18 mouse cellular contexts compared by ENCODE assay signal in the genomic region with DNA sequence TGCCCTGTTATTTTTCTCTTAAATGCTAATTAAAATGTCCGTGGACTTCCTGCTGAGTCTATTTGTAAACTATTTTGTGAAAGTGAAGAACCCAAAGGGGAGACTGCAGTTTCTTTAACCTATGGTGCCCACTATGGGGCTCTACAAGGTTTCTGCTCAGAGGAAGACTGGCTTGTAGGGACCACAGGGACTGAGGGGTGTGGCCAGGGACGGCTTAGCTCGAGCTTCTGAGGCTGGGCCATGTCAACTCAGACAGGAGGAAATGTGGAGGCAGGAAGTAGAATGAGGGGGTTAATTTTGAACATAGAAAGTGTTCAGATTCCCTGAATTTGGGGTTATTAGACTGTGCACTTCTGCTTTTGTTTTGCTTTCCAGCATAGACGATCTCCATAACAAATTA.
DNase-seq lines count a peak whose midpoint lies in the region; ATAC-seq and TF ChIP-seq lines count a peak whose summit lies in the region.
"Had no signal": no experiment of that assay in that cellular context is flagged by ENCODE, and none has a peak within 500 bp of the region (broad histone marks: within the 10 kb centered on the region; RNA-seq: fewer than 3 reads in every experiment).

No protein-coding gene starts in this region.

- no peak overlapping the region for H3K27ac ChIP-seq in kidney, adult 2 months (ENCODE audit: insufficient read depth, low read depth, low read length)
- H3K27ac ChIP-seq: forebrain, embryonic 13.5 days; hindbrain, postnatal 0 days; liver, embryonic 13.5 days had no signal

- intact Hi-C loops in heart, postnatal 14 days (cut with DNase I) = no loop called here
- intact Hi-C loops in left cerebral cortex, postnatal 4 days (cut with DNase I) = no loop called here

- peak; percentile 45 for DNase-seq in heart, adult 11 months
- DNase-seq in heart, postnatal 14 days = no peak
- DNase-seq in kidney, postnatal 4 days = peak; percentile 26 to 48
- no peak for DNase-seq in kidney, adult 2 months
- DNase-seq in left cerebral cortex, postnatal 4 days = no peak
- DNase-seq in thymus, postnatal 14 days = no peak
- DNase-seq: adrenal gland, postnatal 25 days; cerebellum, adult 9-11 months; liver, embryonic 13.5 days; lung, adult 2 months; lung, postnatal 36 days; thymus, postnatal 36 days had no signal

- TF ChIP-seq POLR2A in kidney, adult 2 months (IDR thresholded peaks at IDR 0.05; ENCODE audit: low read depth, low read length) = no peak

- no peaks in the 10 kb centered on the region for H3K36me3 ChIP-seq in kidney, adult 2 months (ENCODE audit: control insufficient read depth, insufficient read depth, low read length)
- H3K36me3 ChIP-seq: liver, embryonic 13.5 days had no signal

- H3K4me3 ChIP-seq in kidney, adult 2 months (ENCODE audit: insufficient read depth, low read depth, low read length) = no peak overlapping the region
- H3K4me3 ChIP-seq: forebrain, embryonic 13.5 days; liver, embryonic 13.5 days had no signal

- no peaks in the 10 kb centered on the region for H3K4me1 ChIP-seq in kidney, adult 2 months (ENCODE audit: control insufficient read depth, insufficient read depth, low read length)
- H3K4me1 ChIP-seq: liver, embryonic 13.5 days had no signal

- WGBS in kidney, adult 2 months = 18% methylated on average over 4 of the region's 4 CpGs

- peak; percentile 43 for ATAC-seq in CD4-positive, CD25-positive, alpha-beta regulatory T cell, adult 4 months
- 0 out of 2 replicates have a peak, but pooled peaks have one; percentile 9 for ATAC-seq in granulocyte monocyte progenitor cell, adult 5-6 weeks (replicated peaks; ENCODE audit: poor library complexity, severe bottlenecking)
- ATAC-seq: hindbrain, postnatal 0 days; intestine, postnatal 0 days; midbrain, embryonic 16.5 days had no signal

- H3K27me3 ChIP-seq in kidney, adult 2 months (replicated peaks; ENCODE audit: control insufficient read depth, insufficient read depth, low read length) = no peaks in the 10 kb centered on the region
- H3K27me3 ChIP-seq: forebrain, embryonic 13.5 days; liver, embryonic 13.5 days had no signal

- TF ChIP-seq CTCF in kidney, adult 2 months (conservative IDR thresholded peaks at IDR 0.05; ENCODE audit: insufficient read depth, insufficient read length, low read depth, low read length) = no peak

Comparison
In these comparisons a context has a peak if more than half of its experiments do, and no peak if none do; other contexts are left out.
1. DNase-seq: peak in heart, adult 11 months (single experiment) and kidney, postnatal 4 days (2 of 2); none in heart, postnatal 14 days (0 of 2), kidney, adult 2 months (single experiment), left cerebral cortex, postnatal 4 days (single experiment) and thymus, postnatal 14 days (single experiment).